Mouse (Mus musculus): ENCODE results near the gene Npsr1.

Gene Npsr1

DNA sequence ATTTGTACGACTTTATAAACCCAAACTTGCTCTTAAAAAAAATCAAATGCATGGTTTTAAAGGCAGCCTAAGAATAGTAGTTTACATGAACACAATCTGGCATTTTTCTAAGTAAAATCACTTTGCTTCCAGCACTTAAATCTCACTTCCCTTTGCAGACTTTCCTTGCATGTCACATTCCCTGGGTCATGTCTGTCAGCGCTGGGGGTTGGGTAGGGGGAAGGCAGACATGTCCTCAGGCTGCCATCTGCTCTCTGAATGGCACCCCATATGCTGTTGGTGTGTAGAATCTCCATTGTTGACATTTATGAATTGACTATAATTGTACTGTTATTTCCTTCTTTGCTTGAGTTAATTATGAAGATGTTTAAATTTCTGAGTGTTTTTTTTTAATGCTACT lies 185.3 kb downstream of the Npsr1 start:
- WGBS, result 42% methylated on average over 2 of the region's 2 CpGs

DNA sequence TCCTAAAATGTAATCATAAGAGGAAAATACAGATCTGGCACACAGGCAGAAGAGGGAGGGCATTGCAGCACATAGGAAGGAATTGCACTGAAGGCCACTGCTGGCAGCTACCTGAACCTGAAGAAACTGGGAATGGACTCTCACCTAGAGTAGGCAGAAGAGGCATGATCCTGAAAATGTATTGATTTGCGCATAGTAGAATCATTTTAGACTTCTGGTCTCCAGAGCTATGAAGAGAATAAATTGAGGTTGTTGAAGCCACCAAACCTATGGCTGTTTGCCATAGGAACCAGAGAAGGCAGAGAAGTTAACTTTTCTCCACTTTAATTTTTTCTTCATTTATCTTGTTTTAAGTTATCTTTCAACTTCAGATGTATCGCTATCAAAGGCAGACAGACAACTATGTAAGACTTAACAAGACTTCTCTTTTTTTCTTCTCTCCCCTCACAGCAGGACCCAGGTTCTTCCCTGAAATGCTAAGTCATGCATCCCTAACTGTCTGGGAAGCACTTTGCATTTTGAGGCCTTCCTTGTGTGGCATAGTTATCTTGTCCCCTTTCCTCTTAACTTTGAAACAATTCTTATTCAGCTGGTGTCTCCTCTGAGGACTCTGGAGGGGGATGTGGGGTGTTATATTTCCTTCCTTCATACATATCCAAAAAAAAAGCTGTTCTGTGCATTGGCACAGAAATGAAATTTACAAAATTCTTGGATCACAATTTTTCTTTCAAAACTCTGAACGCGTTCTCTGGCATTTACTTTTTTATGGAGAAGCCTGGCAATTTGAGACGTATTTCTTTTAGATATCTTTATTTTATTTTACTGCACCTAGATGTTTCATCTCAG lies 186.7 kb downstream of the Npsr1 start:
- WGBS, result 68% methylated on average over 5 of the region's 5 CpGs

DNA sequence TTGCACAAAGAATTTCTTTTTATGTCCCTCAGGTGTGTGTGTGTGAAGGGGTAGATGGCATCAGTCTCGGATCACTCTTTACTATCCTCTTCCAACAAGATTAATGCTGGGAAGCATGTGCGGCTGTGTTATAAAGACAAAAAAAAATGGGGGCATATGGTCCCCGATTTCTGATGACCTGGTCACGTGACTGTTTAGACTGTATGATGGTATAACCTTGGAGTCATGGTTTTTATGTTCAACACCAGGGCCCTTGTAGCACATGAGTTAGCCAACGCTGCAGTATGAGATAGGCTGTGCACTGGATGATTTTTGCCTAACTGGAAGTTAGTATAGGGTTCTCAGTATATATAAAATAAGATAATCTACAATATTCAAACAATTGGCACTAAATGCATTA lies 187.6 kb downstream of the Npsr1 start:
- WGBS, result 92% methylated on average over 5 of the region's 5 CpGs

DNA sequence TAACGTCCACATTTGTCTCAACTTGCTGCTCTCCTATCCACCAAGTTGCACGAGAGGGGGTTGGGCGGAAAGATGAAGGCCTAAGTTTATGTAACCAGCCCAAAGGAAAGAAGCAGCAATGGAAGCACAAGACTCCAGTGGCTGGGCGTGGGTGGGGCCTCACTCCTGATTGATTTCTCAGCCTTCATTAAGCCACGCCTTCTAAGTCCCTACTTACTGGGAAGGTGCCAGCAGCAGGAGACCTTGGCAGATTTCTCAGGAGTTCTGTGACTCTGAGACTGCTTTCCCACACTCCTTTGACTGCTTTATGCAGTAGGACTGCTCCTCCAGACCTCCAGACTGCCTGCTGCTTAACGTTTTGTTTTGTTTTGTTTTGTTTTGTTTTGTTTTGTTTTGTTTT lies 193.6 kb downstream of the Npsr1 start:
- 58% methylated on average over 6 of the region's 6 CpGs for whole genome bisulfite sequencing

DNA sequence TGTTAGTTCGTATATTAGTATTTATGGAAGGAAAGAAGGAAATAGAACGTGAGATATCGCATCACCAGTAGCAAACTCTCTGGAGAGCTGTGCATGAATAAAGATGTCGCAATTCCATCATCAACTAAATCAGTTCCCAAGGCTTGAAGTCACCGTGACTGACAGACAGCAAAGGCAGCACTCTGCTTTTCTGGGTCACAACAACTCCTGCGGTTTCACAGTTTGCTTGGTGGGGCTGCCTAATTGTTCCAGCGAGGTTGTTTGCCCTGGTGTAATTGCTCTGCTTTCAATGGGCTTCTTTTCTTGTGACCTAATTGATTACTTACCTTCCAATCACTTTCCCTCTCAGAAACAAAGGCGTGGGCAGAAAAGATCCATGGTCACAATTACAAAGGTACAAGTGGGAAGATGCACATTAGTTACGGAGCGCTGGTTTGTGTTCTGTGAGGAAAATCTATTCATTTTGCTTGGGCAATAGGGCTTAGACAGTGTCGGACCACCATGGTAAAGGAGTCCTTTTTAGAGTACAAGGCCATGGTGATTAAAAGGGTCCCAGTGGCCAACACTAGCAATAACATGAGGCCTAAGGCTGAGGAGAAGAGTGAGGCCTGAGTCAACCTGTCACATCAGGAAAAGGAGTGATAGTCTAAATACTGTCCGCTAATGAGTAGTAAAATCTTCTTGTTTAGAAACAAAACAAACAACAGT lies 195.6 kb downstream of the Npsr1 start:
- 76% methylated on average over 12 of the region's 12 CpGs for WGBS

DNA sequence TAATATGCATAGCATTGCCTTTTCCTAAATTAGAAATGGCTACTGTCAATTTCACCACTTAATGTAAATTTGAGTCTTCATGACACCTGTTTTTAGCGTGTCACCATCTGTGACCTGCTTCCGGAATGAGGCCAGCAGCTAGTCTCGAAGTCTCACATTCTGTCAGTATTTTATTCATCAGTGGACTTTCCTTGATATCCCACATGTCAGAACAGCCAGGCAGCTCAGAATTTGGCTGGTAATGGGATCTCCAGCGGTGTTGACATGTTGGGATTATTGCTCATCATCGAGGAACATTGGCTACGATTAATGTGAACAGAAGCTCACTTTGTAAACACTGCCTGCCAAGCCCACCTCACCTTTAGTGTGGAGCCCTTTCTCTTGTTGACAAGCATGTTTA lies 205.1 kb downstream of the Npsr1 start:
- WGBS, result 81% methylated on average over 6 of the region's 6 CpGs

DNA sequence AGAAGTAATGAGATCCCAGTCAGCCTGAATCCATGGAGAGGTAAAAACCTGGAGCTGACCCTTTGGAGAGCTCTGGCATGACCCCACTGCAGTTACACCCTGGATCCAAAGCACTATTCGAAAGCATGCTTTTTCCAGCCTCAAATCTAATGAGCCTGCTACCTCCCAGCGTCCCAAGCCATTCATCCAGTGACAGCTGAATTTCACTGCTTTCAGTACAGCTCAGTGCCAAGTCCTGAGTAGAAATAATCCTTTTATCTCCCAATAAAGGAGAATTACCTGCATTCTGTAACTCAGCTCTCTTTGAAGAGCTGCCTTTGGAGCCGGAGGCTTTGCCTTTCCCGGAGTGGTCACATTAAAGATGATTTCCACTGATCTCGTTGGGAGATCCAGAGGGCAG lies 209.2 kb downstream of the Npsr1 start:
- 61% methylated on average over 5 of the region's 5 CpGs for WGBS

DNA sequence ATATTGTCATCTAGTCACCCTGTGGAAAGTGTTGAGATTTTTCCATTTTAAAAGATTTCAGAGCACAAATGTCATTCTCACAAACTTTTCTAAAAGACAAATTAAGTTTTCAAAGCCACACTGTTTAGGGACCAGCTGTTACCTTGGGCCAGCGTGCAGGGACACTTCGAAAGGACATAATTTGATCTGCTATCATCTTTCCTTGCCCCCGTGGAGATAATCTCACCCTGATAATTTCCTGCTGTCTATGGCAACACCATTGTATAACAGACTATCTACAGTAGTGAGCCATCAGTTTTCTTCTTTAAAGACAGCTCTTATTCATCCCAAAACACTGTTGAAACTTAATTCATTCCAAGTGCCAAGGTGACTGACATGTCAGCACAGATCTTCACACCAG lies 209.6 kb downstream of the Npsr1 start:
- WGBS, result 73% methylated on average over 3 of the region's 3 CpGs

DNA sequence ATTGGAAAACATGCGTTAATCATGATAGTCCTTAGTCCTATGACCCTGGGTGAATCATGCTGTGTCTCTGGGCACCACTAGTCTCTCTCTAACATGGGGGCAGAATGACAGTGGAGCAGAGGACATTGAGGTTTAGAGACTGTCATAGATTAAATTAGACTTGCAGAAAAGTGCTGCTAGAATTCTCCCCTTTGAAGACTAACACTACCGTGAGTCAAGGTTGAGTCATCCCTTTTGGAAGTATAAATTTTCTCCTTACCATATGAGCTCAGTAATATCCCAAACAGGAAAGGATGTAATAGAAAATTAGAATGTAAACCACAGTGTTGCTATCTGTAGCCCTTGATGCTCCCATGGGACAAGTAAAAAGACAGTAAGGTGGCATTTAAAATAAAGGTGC lies 218.0 kb downstream of the Npsr1 start:
- 65% methylated on average over 2 of the region's 2 CpGs for WGBS

DNA sequence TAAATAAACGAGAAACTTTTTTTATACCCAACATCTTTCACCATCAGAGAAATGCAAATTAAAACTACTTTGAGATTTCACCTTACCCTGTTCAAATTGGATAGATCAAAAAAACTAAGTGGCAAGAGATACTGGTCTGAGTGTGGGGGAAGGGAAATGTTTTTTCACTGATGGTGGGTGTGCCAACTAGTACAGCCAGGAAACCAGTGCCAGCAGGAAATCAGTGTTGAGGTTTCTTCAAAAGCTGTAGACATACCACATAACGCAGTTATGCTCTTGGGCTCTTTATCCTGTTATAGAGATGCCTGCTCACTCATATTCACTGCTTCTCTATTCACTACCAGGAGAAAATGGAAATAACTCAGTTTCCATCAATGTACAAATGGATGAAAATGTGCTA lies 233.9 kb downstream of the Npsr1 start:
- WGBS, result 65% methylated on average over 2 of the region's 2 CpGs

DNA sequence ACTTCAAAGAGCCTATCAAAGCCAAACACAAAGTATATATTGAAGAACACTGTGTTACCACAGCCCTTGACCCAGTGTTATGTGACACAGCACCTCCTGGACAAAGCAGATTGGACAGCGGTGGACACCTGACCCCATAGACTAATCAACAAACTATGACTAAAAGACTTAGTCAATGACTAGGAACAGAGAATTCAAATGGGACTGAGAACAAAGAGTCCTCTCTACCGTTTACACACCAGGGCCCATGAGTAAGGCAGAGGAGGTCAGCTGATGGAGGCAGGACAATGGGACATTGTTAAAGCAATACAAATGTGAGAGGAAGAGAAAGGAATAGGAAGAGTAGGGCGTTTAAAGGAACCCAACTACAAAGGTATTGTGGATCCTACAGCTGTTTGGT lies 243.5 kb downstream of the Npsr1 start:
- WGBS, result 61% methylated on average over 3 of the region's 3 CpGs

DNA sequence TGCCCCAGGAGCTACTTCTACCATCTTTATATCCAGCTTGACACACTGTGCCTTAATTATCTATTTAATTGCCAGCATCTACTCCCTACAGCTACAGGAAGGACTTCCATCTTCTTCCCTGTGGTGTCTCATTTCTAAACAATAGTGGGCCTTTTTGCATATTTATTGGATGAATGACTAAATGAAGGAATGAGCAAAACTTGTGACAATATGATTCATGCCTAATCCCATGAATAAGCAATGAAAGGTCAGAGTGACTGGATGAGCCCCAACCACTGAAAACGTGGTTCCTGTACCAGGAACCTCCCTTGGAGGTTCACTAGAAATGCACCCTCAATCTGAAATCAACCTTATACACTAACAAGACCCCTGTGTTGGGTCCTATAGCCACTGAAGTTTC lies 249.2 kb downstream of the Npsr1 start:
- 50% methylated on average over 1 of the region's 1 CpGs for WGBS

DNA sequence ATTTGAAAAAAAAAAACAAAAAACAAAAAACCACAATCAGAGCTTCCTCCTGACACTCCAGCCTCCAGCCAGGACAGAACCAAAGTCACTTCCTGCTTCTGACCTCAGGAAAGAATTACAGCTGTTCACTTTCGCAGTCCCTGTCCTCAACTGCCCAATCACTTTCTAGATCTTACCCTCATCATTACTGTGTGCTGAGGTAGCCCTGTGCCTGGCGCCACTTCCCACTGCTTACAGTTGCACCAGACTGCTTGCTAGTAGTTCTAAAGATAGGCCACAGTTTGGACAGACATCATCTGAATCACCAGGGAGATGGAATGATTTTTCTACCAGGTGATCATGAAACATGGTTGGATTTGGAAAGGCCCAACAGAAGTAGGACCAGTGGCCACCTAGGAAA lies 251.7 kb downstream of the Npsr1 start:
- WGBS, result 64% methylated on average over 2 of the region's 2 CpGs

DNA sequence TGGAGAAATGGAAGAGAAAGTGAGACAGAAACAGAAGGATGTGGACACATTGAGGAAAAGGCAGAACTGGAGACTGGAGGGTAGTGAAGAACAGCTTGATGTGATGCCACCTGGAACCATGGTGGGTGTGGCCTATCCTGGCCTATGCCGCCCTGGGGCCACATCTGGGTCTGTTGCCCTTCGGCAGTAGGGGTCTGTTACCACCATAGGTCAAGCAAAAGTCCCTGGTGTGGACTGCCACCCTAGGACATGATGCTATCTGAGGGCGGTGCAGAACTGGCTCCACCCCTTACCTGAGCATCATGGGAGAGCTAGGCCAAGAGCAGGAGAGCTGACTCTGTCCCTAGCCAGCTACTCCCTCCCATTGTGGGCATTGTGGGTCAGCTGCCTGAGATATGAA lies 253.6 kb downstream of the Npsr1 start:
- 87% methylated on average over 3 of the region's 3 CpGs for WGBS
